Mouse (Mus musculus) heart, adult 2 months (tissue): Measurements from ENCODE around the gene Hist1h2bh.

ENCODE experiments used
- CTCF ChIP-seq: fragments of 200-600 bp; IDR thresholded peaks from 2 replicates; pipeline ENCODE4 v1.8.1; 2022; ENCODE audit warnings: antibody characterized with exemption, mild to moderate bottlenecking, moderate library complexity
- POLR2A ChIP-seq: fragments of 200-500 bp; IDR thresholded peaks from 2 replicates; pipeline ENCODE4 v1.6.1; 2011; ENCODE audit warnings: mild to moderate bottlenecking, low read depth, low read length, control low read depth; ENCODE audit not compliant: insufficient read depth

- no peak for TF ChIP-seq CTCF
- TF ChIP-seq POLR2A: no peak
These were observed 24.3 kb downstream of the Hist1h2bh start for GRCm38 (mm10) chr13:23518885-23519284.
